Mouse (Mus musculus) mature B cell (primary cell): ENCODE data around the gene Klf13.

Experiments
- in situ Hi-C: fragments of 300-500 bp; cut with MboI; formaldehyde crosslinking; loops from 2 replicates; pipeline ENCODE4 v1.14.3; 2019

The Klf13 gene

DNA sequence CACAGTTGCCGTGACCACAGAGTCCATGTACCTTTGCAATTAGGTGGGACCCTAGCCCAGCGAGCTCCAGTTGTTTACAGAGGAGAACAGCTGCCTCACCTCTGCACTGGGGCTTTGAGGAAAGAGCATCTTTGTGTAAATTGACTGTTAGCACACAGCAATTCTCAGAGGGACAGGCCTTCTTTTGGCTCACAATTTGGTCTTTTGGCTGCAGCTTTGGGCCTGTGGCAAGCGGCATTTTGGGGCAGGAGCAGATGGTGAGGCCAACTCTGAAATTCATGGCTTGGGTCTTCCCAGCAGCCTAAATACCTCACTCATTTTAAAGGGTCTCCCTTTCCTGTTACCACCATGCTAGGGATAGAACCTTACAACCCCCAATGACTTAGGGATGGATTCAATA lies 10.5 kb upstream of the Klf13 start:
- in situ Hi-C loops, result no loop called here

DNA sequence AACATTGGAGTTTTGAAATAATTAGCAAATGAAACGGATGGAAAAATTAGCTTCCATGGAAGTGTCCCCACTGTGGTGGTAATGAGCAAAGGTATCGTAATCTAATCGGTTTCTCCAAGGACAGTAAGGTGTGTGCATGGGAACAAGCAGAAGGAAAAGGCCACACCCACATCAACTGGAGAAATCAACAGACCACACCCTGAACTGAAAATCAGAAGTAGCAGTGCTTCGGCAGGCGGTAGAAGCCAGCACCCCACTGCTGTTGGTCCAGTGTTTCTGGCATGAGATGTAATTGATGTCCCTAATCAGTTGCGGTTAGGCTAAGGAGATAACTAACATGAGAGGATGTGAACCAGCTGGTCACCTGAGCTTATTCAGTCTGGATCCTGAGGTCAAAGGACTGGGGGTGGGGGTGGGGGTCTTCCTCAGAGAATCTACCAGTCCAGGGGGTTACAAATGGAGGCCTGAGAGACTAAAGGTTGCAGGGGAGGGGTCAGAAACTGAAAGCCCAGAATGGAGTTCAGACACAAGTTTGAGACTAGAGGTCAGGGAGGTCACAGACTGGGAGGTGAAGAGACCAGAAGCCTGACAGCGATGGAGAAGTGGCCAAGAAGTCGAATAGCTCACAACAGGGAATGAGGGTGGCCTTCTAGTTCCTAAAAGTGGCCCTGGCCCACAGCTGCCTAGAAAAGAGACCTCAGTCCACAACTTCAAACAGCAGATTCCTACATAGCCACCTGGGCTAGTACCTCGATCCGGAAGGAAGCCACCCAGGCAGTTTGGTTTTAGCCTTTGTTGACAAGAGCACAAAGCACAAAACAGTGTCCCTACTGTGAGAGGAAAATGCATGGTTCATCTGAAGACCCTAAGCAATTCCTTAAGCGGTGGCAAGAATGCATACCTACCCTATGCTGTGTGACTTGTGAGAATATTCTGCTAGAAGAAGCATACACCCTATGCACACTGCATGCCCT lies 9.1 kb upstream of the Klf13 start:
- in situ Hi-C loops, result no loop called here

DNA sequence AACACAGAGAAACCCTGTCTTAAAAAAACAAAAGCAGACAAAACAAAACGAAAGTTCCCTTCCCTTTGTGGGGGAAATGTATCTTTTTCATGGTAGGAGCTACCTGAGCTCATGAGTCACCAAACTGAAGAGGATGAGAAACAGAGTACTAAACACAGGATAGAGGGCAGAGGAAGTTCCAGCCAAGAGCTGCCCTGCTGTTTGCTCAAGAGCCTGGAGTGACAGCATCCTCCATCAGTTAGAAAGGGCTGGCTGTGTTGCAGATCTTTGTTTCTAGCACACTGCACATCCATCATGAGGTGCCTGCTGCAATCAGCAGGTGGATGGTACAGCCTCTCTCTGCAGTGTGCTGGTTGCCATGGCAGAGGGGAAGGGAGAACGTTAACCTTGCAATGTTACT lies 5.2 kb upstream of the Klf13 start:
- in situ Hi-C loops, result no loop called here

DNA sequence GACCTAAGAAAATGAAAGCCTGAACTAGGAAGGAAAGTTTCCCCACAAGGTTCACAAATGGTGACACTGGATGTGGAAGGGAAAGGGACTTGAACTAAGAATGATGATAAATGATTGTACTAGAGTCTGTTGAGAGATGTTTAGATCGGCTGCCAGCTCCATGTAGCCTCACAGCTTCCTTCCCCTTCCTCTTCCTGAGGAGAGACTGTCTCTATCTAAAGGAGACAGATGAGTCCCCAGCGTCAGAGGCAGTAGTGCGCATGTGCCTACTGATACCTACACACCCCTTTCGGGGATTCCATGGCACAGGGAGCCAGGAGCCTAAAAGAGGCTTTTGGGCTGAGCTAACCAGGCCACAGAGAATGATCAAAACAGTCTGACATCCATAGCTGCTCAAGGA lies 2.8 kb upstream of the Klf13 start:
- in situ Hi-C loops, result no loop called here

DNA sequence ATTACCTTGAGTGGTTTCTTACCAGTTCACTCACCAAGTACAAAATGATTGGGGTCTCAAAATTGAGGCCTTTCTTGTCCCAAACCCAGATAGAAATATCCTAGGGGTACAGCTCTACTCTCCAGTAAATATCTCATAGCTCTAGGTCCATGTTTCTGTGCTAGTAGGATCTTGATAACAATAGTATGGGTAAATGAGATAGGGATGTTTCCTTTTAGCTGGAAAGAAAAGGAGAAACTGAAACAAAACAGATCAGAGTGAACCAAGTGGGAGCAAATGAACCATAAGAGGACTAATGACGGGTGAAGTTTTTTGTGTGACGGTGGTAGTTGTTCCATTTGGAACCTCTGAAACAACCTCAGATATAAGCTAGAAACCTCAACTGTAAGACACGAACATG lies 2.3 kb upstream of the Klf13 start:
- in situ Hi-C loops, result no loop called here

DNA sequence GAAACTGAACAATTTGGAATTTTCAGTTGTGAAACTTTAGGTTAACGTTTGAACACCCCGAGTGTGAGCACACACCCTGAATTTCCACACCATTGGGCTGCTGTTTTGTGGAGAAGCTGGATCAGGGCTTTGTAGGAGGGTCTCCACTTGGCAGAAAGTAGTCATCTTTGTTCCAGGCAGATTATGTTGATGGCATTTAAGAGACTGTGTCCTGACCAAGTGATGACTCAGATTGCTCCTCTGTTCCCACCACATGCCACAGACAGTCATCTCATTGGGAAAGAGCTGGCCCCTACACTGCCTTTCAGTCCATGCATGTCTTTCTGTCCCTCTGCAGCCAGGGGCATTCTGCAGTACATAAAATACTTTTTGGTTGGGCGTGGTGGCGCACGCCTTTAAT lies 1.6 kb upstream of the Klf13 start:
- in situ Hi-C loops, result no loop called here

DNA sequence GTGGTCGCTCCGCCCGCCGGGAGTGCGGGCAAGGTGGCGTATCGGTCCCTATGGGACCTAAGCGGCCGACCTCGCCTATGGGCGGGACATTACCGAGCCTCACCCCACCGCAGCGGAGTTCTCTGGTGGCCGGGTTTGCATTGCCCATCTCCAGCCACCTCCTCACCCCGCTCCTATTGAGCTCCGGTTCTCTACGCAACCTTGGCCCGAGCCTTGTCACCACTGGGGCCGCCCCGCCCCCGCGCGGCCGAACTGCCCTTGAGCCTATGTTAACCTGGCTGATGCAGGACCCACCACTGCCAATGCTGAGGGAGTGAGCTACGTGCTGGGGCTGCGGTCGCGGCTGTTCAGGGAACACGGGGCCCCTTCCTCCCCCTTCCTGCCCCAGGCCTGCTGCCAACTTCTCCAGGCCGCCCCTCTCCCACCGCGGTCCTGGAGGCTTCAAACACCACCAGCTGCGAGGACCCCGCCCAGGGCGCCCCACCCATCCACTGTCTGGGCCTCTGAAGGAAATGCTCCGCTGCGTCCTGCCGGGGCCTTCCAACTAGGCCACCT lies 759 bp upstream of the Klf13 start:
- in situ Hi-C loops, result no loop called here

DNA sequence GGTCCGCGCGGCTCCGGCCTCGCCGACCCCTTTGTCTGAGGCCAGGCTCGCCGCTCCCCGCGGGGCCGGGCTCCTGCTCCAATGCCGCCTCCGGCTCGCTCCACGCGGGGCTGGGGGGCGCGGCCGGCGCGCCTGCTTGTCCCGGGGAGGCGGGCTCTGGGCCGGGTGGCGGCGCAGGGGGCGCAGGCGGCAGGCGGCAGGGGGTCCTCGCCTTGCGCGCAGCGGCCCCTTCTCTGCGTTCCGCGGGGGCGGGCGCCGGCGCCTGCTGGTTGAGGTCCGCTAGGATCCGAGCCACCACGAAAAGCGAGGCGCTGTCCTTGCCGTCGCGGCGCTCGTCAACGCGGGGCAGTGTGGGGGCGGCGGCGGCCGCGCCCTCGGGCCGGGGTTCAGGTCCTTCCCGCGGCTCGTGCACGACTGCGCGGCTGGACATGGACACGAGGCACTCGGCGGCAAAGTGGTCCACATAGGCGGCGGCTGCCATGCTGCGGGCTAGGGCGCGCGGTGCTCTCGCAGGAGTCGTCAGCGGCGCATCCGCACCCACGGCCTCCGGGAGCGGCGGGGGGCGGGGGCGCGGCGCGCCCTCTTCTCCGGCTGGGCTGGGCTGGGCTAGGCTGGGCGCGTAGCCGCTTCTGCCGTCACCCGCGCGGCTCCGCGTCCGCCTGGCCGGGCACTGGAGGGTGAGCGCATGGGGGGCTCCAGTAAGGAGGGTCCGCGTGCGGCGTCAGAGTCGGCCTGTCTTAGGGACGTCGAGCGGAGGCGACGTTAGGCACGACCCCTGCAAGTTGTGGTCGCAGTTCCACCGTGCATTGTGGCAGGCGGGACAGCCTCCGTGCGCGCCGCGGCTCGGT lies 425 bp downstream of the Klf13 start:
- in situ Hi-C loops, result no loop called here

DNA sequence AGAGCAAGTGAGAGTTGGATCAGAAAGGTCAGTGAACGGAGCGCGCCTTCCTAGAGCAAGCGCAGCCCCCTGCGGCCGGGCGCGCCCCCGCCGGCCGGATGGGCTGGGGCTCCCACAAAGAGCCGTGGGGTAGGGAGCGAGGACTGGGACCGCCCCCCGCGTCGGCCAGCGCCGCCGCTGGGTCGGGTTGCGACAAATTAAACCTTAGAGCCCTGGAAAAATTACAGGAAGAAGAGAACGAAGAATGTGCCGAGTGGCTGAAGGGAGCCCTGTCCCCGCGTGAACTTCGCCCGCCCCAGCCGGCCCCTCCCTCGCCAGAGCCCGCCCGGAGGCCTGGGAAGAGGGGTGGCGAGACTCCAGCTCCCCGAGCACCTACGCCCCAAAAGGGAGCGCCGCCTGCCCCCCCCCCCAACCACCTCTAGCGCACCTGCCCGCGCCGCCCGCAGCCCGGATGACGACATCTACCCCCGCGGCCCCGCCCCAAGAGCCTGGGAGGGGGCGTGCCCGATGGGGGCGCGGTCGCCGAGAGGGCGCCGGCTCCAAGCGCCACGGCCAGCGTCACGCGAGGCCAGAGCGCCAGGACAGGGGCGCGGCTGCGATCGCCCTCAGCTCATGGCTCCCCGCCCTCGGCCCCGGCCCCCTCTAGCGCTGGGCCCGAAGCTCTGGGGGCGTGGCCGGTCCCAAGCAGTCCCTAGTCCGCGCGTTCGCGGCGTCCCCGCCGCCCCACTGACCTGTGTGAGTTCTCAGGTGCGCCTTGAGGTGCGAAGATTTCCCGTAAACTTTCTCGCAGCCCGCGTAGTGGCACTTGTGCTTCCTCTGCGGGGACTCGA lies 1.3 kb downstream of the Klf13 start:
- in situ Hi-C loops, result no loop called here

DNA sequence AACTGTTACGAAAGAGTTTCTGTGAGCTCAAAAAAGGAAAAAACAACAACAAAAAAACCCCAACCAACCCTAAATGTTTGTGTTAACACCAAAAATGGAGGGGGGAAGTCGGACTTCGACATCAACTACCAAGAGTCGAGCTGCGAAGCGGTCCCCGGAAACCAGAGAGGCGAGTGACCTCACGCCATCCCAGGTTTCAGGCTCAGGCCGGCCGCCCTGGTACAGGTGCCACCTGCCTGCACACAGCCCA lies 1.8 kb downstream of the Klf13 start:
- in situ Hi-C loops, result no loop called here

DNA sequence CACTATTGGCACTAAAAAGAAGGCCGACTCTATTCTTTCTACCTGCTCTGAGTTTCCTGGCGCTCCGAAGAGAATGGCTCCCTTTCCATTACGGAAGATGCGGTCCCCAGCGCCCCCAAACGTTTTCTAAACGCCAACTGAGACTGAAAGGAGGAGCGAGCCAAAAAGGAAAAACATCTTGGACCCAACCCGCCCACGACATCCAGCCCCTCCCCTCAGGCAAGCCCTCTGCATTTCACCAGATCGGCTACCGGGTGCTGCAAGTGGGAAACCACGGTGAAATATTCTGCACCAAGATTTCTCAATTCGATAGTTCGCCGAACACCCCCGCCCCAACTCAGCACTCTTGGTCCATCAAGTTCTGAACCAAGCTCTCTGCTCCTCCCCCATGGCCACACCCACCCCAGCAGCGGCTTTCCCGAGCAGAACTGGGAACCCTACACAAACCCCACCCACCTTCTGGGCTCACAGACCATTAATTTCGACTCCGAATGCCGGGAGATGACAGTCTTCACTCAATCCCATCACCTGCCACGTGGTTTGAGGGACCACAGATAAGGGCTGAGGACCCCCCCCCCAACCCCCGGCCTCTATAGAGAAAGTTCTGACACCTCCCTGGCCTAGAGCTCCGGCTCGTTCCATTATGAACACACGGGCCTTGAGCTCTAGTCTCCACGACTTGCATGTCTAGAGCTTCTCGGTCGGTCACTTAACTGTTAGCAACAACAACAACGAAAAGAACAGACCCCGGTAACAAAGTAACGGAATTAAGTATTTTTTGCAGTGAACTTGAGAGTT lies 2.3 kb downstream of the Klf13 start:
- in situ Hi-C loops, result no loop called here

DNA sequence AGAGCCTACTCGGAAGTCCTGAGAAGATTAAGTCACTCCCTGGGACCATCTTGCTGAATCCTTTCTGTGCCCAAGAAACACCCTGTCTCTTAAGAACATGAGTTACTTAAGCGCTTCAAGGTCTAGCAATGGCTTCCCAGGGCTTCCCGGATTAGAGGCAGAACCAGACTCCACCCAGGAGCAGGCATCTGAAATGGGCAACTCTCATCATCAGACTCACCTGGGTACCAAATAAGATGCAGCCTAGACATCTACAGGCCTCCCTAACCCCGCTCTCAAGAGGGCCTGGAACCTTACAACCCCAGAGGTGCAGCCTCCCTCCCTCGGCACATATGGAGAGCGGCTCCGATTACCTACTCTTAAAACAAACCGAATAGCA lies 2.9 kb downstream of the Klf13 start:
- in situ Hi-C loops, result no loop called here

DNA sequence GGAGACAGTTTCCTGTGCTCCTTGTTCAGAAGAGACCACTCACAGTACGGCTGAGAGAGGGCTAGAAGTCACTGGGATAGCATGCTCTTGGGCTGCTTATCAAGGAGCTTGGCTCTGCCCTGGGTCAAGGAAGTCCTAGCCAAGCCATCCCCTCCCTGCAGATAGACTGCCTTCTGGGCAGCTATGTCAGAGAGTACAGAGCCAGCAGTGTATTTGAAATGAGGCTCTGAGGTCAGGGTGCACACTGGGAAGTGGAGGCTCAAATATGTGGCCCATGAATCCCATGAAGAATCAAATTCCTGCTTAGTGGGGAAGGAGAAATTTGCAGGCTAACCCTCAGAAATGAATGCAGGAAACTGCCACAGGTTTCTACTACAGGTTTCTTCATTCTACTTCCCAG lies 4.2 kb downstream of the Klf13 start:
- in situ Hi-C loops, result no loop called here

DNA sequence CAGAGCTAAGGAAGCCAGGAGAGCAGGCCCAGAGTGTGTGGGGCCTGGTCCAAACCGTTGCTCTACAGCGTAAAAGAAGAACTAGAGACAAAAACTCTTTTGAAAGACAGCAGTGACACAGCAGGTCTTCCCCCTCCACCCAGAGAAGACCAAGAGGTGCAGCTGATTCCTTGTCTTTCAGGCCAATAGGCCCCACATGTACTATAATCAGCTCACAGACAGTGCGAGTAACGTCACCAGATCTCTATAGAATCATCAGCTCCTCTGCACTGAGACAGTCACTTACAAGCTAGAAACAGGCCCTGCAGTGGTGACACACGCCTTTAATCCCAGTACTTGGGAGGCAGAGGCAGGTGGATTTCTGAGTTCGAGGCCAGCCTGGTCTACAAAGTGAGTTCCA lies 4.8 kb downstream of the Klf13 start:
- in situ Hi-C loops, result no loop called here

DNA sequence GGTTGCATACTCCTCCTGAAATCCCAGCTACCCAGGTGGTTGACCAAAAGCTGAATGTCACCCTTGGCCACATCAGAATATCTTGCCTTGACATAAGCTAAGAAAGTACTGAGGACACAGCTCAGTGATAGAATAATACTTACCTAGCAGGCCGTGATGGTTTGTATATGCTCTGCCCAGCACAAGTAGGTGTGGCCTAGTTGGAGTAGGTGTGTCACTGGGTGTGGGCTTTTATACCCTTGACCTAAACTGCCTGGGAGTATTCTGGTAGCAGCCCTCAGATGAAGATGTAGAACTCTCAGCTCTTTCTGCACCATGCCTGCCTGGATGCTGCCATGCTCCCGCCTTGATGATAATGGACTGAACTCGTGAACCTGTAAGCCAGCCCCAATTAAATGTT lies 6.3 kb downstream of the Klf13 start:
- in situ Hi-C loops, result no loop called here

DNA sequence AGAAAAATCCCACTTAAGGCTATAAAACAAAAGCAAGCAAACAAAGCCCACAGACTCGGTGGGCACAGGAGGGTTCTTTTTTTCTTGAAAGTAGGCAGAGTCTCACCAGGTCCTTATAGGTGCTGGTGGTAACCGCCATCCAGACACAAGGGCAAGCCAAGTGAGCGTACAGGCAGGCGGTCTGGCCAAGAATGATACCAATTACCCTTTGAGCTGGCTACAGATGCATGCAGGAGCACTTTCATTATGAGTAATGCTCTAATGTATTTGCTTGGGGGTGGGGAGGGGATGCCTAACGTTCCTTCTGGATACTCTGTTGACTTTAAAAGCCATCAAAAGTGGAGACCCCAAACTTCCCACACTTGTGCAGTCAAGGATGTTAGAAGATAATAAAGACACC lies 7.9 kb downstream of the Klf13 start:
- in situ Hi-C loops, result no loop called here

DNA sequence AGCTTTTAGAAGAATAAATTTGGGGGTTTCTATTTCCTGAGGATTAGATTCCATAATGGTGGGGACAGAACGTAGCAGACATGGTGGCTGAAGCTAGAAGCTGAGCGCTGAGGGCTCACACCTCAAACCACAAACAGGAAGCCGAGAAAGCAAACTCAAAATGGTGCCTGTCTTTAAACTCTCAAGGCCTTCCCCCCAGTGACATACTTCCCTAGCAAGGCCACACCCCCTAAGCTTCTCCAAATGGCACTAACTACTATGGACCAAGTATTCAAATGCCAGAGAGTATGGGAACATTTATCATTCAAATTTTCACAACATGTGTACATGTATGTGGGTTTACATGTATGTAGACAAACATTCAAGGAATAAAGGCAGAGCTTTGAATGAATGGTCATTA lies 8.6 kb downstream of the Klf13 start:
- in situ Hi-C loops, result no loop called here

DNA sequence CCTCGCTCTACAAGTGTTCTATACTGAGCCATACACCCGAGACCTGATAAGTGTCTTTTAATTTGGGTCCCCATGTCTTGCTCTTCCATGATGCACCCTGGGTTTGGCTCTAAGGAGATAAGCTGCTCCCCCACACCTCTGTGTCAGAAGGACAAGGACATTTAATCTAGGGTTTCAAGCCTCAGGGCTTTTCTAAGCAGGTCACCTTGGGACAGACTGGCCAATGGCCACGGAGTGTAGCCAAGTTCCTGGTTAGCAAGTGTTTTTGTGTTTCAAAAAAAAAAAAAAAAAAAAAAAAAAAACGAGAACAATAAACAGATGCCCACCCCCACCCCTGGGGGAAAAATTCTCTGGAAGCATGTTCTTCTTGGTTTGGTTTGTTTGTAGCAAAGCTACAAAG lies 9.6 kb downstream of the Klf13 start:
- in situ Hi-C loops, result no loop called here

DNA sequence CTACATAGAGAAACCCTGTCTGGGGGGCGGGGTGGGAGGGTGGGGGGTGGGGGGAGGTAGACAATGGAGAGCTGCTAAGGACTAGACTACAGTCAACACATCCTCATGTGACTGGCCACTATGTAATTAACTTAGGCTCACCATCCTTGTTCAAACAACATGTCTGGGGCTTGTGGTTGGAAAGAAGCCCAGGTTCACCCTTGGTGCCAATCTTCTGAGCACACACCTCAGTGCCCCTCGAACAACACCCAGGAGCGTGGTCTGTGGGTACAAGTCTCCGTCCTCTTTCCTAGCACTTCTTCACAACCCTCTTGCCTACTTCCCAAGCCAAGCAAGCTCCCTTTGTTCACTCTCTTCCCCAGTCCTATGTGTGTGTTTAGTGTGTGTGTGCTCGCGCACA lies 11.6 kb downstream of the Klf13 start:
- in situ Hi-C loops, result no loop called here

DNA sequence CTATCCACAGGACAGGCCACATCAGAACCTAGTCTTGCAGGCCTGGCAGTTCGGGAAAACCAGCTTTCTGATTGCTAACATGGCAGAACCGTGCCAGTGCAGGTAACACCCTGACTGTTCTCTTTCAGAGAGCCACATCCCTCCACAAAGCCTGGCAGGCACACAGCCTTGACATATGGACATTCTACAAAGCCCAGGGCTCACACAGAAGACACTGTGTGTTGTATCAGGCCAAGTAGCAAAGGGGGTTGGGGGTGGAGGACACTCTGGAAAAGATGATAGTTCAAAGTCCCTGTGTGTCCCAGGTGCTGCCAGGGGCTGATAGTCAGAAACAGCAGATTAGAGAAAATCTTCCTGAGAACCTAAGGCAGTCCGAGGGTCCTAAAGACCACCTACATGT lies 12.2 kb downstream of the Klf13 start:
- in situ Hi-C loops, result no loop called here
